11 mouse cellular contexts compared by ENCODE assay signal in genomic region chr3:103612636-103613355, GRCm38 (mm10). TPM values are rescaled to one million over a fixed set of nuclear protein-coding genes. Genes with fewer than 3 reads are reported as not detected.
DNase-seq lines count a peak whose midpoint lies in the region.
"Had no signal": no experiment of that assay in that cellular context is flagged by ENCODE, and none has a peak within 500 bp of the region (broad histone marks: within the 10 kb centered on the region; RNA-seq: fewer than 3 reads in every experiment).

No protein-coding gene starts in this region.

- intact Hi-C loops in left cerebral cortex, postnatal 4 days (cut with DNase I) = no loop called here

- DNase-seq in left cerebral cortex, adult 11 months (ENCODE audit: low spot score) = peak; percentile 35
- no peak for DNase-seq in left cerebral cortex, postnatal 4 days
- peak; percentile 35 to 38 for DNase-seq in frontal cortex, postnatal 10 days (ENCODE audit: low spot score in 2 of 2)
- DNase-seq in left cerebral cortex, adult 18-20 months (ENCODE audit: low spot score in 2 of 2) = peak; percentile 22 to 52
- peak; percentile 61 for DNase-seq in telencephalon, adult 2 months (ENCODE audit: low read depth, low spot score)
- no peak for DNase-seq in spleen, postnatal 10 days (ENCODE audit: low spot score in 2 of 2)
- DNase-seq in kidney, adult 8-10 months = no peak
- DNase-seq: kidney, postnatal 14 days; lung, postnatal 36 days; thymus, postnatal 36 days had no signal

RNA-seq across cellular contexts. Expression of gene Atg4a-ps, which starts 33.1 kb away (rescaled TPM):
- total RNA-seq in left cerebral cortex, postnatal 4 days (2021) = 1 to 10 TPM in 1 of 2 experiments, under 1 TPM in 1; 0.18 to 1.2 TPM
- total RNA-seq in left cerebral cortex, adult 18-20 months (2021) = under 1 TPM in 1 of 2 experiments, not detected in 1; 0.45 TPM
- total RNA-seq: midbrain, postnatal 0 days had no signal

RNA-seq across cellular contexts. Expression of gene Syt6, which starts 37.8 kb away (rescaled TPM):
- total RNA-seq in left cerebral cortex, postnatal 4 days (2021) = 10 to 100 TPM; 25.8 to 26.9 TPM
- 10 to 100 TPM; 15.6 to 17.8 TPM for total RNA-seq in left cerebral cortex, adult 18-20 months (2021)

Comparison
In these comparisons a context has a peak if more than half of its experiments do, and no peak if none do; other contexts are left out.
1. DNase-seq: peak in left cerebral cortex, adult 11 months (single experiment), frontal cortex, postnatal 10 days (2 of 2), left cerebral cortex, adult 18-20 months (2 of 2) and telencephalon, adult 2 months (single experiment); none in left cerebral cortex, postnatal 4 days (single experiment), spleen, postnatal 10 days (0 of 2) and kidney, adult 8-10 months (0 of 2).